29 mouse cellular contexts compared by ENCODE assay signal in genomic region chr19:5721233-5721632, GRCm38 (mm10). TPM values are rescaled to one million over a fixed set of nuclear protein-coding genes. Genes with fewer than 3 reads are reported as not detected.
A peak's percentile ranks its signal among the peaks of the same experiment; 100 is the strongest.
DNase-seq lines count a peak whose midpoint lies in the region; ATAC-seq lines count a peak whose summit lies in the region.
"Had no signal": no experiment of that assay in that cellular context is flagged by ENCODE, and none has a peak within 500 bp of the region (broad histone marks: within the 10 kb centered on the region; RNA-seq: fewer than 3 reads in every experiment).

No protein-coding gene starts in this region.

- ATAC-seq in erythroblast, adult 5-6 weeks (replicated peaks; ENCODE audit: low FRiP score, poor library complexity, severe bottlenecking): no peak
- ATAC-seq in heart, embryonic 12.5 days (ENCODE audit: insufficient number of reproducible peaks, low FRiP score): no peak
- no peak for ATAC-seq in liver, embryonic 13.5 days (ENCODE audit: low read depth)
- ATAC-seq in liver, embryonic 11.5 days (replicated peaks; ENCODE audit: low FRiP score): no peak
- no peak for ATAC-seq in monocyte, adult 5-6 weeks (replicated peaks; ENCODE audit: insufficient number of reproducible peaks, low FRiP score, low TSS enrichment, poor library complexity, severe bottlenecking)
- ATAC-seq: forebrain, embryonic 16.5 days; hindbrain, embryonic 16.5 days; intestine, embryonic 15.5 days; Patski had no signal

- DNase-seq in heart, adult 8-10 months (ENCODE audit: low spot score): no peak
- DNase-seq in liver, embryonic 13.5 days: no peak
- no peak for DNase-seq in liver, embryonic 11.5 days (ENCODE audit: low spot score)
- DNase-seq in ES-E14 (ENCODE audit: low read depth, low spot score): no peak
- DNase-seq: adrenal gland, postnatal 10 days; adrenal gland, postnatal 36 days; cerebellum, adult 18-20 months; cerebellum, adult 9-10 months; cerebellum, postnatal 14 days; gastrocnemius, postnatal 25 days; heart, postnatal 10 days; heart, postnatal 4 days had no signal

- H3K36me3 ChIP-seq in erythroblast, embryonic 14.5 days (ENCODE audit: control insufficient read depth): peaks cover 98% of the 10 kb centered on the region
- H3K36me3 ChIP-seq in heart, embryonic 12.5 days: peaks cover 79% of the 10 kb centered on the region
- peaks cover 82% of the 10 kb centered on the region for H3K36me3 ChIP-seq in liver, embryonic 13.5 days
- peaks cover 43% of the 10 kb centered on the region for H3K36me3 ChIP-seq in liver, embryonic 11.5 days (ENCODE audit: control insufficient read depth, insufficient read depth, low read length)
- peaks cover 3% of the 10 kb centered on the region; the same call in 1 of the 2 replicates for H3K36me3 ChIP-seq in ES-E14 (ENCODE audit: control insufficient read depth, insufficient read depth, low read length, poor library complexity, severe bottlenecking)

- in situ Hi-C loops in ES-E14 (cut with MboI; ENCODE audit: low sequenced_read_pairs in 2 of 2, unreplicated experiment in 2 of 2): no loop called here

- peaks cover 87% of the 10 kb centered on the region for H3K4me1 ChIP-seq in erythroblast, embryonic 14.5 days (ENCODE audit: control insufficient read depth)
- H3K4me1 ChIP-seq in heart, embryonic 12.5 days (replicated peaks): peaks cover 43% of the 10 kb centered on the region
- peaks cover 88% of the 10 kb centered on the region for H3K4me1 ChIP-seq in liver, embryonic 13.5 days (replicated peaks)
- H3K4me1 ChIP-seq in liver, embryonic 11.5 days (replicated peaks; ENCODE audit: control insufficient read depth, insufficient read depth, low read length): peaks cover 54% of the 10 kb centered on the region
- H3K4me1 ChIP-seq in ES-E14 (ENCODE audit: control insufficient read depth in 2 of 2, insufficient read depth in 2 of 2, low read length in 2 of 2, poor library complexity in 1 of 2): peaks cover 2 to 13% of the 10 kb centered on the region in 2 experiments; a peak in 2 of 4 replicates

- no peak overlapping the region for H3K4me2 ChIP-seq in heart, embryonic 12.5 days
- peak overlapping the region; percentile 91 for H3K4me2 ChIP-seq in liver, embryonic 13.5 days
- H3K4me2 ChIP-seq in liver, embryonic 11.5 days: no peak overlapping the region
- H3K4me2 ChIP-seq: forebrain, embryonic 12.5 days; heart, embryonic 11.5 days; heart, embryonic 15.5 days; hindbrain, embryonic 12.5 days; intestine, embryonic 15.5 days had no signal

- H3K9me3 ChIP-seq in erythroblast, embryonic 14.5 days (ENCODE audit: control insufficient read depth, low read length): no peaks in the 10 kb centered on the region
- H3K9me3 ChIP-seq in heart, embryonic 12.5 days (replicated peaks): no peaks in the 10 kb centered on the region
- H3K9me3 ChIP-seq in liver, embryonic 13.5 days (replicated peaks): no peaks in the 10 kb centered on the region
- no peaks in the 10 kb centered on the region for H3K9me3 ChIP-seq in liver, embryonic 11.5 days (ENCODE audit: control insufficient read depth, low read length)
- no peaks in the 10 kb centered on the region for H3K9me3 ChIP-seq in ES-E14 (ENCODE audit: control insufficient read depth, insufficient read depth, low read depth, low read length)
- H3K9me3 ChIP-seq: forebrain, embryonic 12.5 days; G1E; heart, embryonic 15.5 days; hindbrain, embryonic 12.5 days; intestine, embryonic 15.5 days had no signal

- peak overlapping the region; percentile 2; the same call in 1 of the 2 replicates for H3K9ac ChIP-seq in heart, embryonic 12.5 days
- H3K9ac ChIP-seq in liver, embryonic 13.5 days: peak overlapping the region; percentile 100; the same call in 1 of the 2 replicates
- no peak overlapping the region for H3K9ac ChIP-seq in liver, embryonic 11.5 days (ENCODE audit: low read depth, low read length)
- H3K9ac ChIP-seq in ES-E14 (ENCODE audit: insufficient read depth, low read depth, low read length, poor library complexity, severe bottlenecking): no peak overlapping the region
- H3K9ac ChIP-seq: forebrain, embryonic 12.5 days; heart, embryonic 15.5 days; hindbrain, embryonic 12.5 days; intestine, embryonic 15.5 days had no signal

- WGBS in heart, embryonic 12.5 days: 90% methylated on average over 6 of the region's 6 CpGs
- 89% methylated on average over 6 of the region's 6 CpGs for WGBS in liver, embryonic 13.5 days (ENCODE audit: insufficient replicate concordance)
- WGBS in liver, embryonic 11.5 days: 87% methylated on average over 6 of the region's 6 CpGs

- H3K27ac ChIP-seq in heart, embryonic 12.5 days (ENCODE audit: poor library complexity, severe bottlenecking): no peak overlapping the region
- H3K27ac ChIP-seq in liver, embryonic 13.5 days: peak overlapping the region; percentile 99
- no peak overlapping the region for H3K27ac ChIP-seq in liver, embryonic 11.5 days (ENCODE audit: low read depth, low read length)
- peak overlapping the region; percentile 9; the same call in 1 of the 2 replicates for H3K27ac ChIP-seq in ES-E14 (ENCODE audit: insufficient read depth, low read depth, low read length, poor library complexity, severe bottlenecking)
- H3K27ac ChIP-seq: forebrain, embryonic 12.5 days; heart, adult 2 months; heart, embryonic 15.5 days; hindbrain, embryonic 12.5 days; intestine, embryonic 15.5 days had no signal

- peaks cover 4% of the 10 kb centered on the region; the same call in 1 of the 2 replicates for H3K27me3 ChIP-seq in erythroblast, embryonic 14.5 days (ENCODE audit: control insufficient read depth)
- H3K27me3 ChIP-seq in heart, embryonic 12.5 days (replicated peaks): no peaks in the 10 kb centered on the region
- H3K27me3 ChIP-seq in liver, embryonic 13.5 days: no peaks in the 10 kb centered on the region
- H3K27me3 ChIP-seq in liver, embryonic 11.5 days (replicated peaks; ENCODE audit: control insufficient read depth, insufficient read depth, low read length): no peaks in the 10 kb centered on the region
- H3K27me3 ChIP-seq: heart, embryonic 15.5 days; hindbrain, embryonic 12.5 days; intestine, embryonic 15.5 days; Patski had no signal

- H3K4me3 ChIP-seq in erythroblast, embryonic 14.5 days (replicated peaks): peak overlapping the region; percentile 45
- H3K4me3 ChIP-seq in heart, embryonic 12.5 days: no peak overlapping the region
- H3K4me3 ChIP-seq in liver, embryonic 13.5 days (replicated peaks): peak overlapping the region; percentile 18
- no peak overlapping the region for H3K4me3 ChIP-seq in liver, embryonic 11.5 days (ENCODE audit: low read depth, low read length)
- H3K4me3 ChIP-seq in ES-E14 (ENCODE audit: insufficient read depth in 1 of 2, low read depth in 1 of 2, low read length in 2 of 2, poor library complexity in 1 of 2, severe bottlenecking in 1 of 2): no peak overlapping the region
- H3K4me3 ChIP-seq: forebrain, embryonic 12.5 days; heart, adult 2 months; heart, embryonic 15.5 days; hindbrain, embryonic 12.5 days; intestine, embryonic 15.5 days had no signal

RNA-seq across cellular contexts. Expression of gene Ehbp1l1, which starts 4.9 kb away (rescaled TPM):
- polyA plus RNA-seq in erythroblast, embryonic 14.5 days (2012): 88.4 and 106 TPM in 2 replicates
- total RNA-seq in erythroblast, adult 5-6 weeks (2015; ENCODE audit: low replicate concordance): 27.5 and 57.9 TPM in 2 replicates
- 236 and 446 TPM in 2 replicates for total RNA-seq in erythroblast, adult 5-6 weeks (2017; ENCODE audit: low replicate concordance)
- polyA plus RNA-seq in heart, embryonic 12.5 days (2016; fragmentation: Nextera tagmentation; extraction: Ambion mirVana): 121 and 123 TPM in 2 replicates
- total RNA-seq in heart, adult 8-10 months (2022): 100 to 1,000 TPM; 145 to 158 (median 149) TPM
- 105 and 111 TPM in 2 replicates for polyA plus RNA-seq in liver, embryonic 13.5 days (2015; fragmentation: Nextera tagmentation; extraction: Ambion mirVana)
- polyA plus RNA-seq in liver, embryonic 11.5 days (2014; fragmentation: Nextera tagmentation; extraction: Ambion mirVana): 64.9 and 67.1 TPM in 2 replicates
- total RNA-seq in ES-E14 (2012; rRNA removed): 9.0 and 16.4 TPM in 2 replicates
- total RNA-seq in monocyte, adult 5-6 weeks (2017): 141 to 192 TPM (median 174 TPM) in 3 replicates

RNA-seq across cellular contexts. Expression of gene Fam89b, which starts 8.2 kb away (rescaled TPM):
- 33.0 and 41.0 TPM in 2 replicates for polyA plus RNA-seq in erythroblast, embryonic 14.5 days (2012)
- total RNA-seq in erythroblast, adult 5-6 weeks (2015; ENCODE audit: low replicate concordance): 11.5 and 30.4 TPM in 2 replicates
- total RNA-seq in erythroblast, adult 5-6 weeks (2017; ENCODE audit: low replicate concordance): 8.5 and 10.5 TPM in 2 replicates
- polyA plus RNA-seq in heart, embryonic 12.5 days (2016; fragmentation: Nextera tagmentation; extraction: Ambion mirVana): 78.9 and 81.3 TPM in 2 replicates
- 10 to 100 TPM; 22.8 to 26.9 (median 24.2) TPM for total RNA-seq in heart, adult 8-10 months (2022)
- polyA plus RNA-seq in liver, embryonic 13.5 days (2015; fragmentation: Nextera tagmentation; extraction: Ambion mirVana): 44.5 and 47.0 TPM in 2 replicates
- 47.5 and 49.8 TPM in 2 replicates for polyA plus RNA-seq in liver, embryonic 11.5 days (2014; fragmentation: Nextera tagmentation; extraction: Ambion mirVana)
- total RNA-seq in ES-E14 (2012; rRNA removed): 12.3 and 16.4 TPM in 2 replicates
- 33.1 to 54.4 TPM (median 45.1 TPM) in 3 replicates for total RNA-seq in monocyte, adult 5-6 weeks (2017)

RNA-seq across cellular contexts. Expression of gene Kcnk7, which starts 17.1 kb away (rescaled TPM):
- polyA plus RNA-seq in erythroblast, embryonic 14.5 days (2012): 0.04 and 0.06 TPM in 2 replicates
- total RNA-seq in erythroblast, adult 5-6 weeks (2015; ENCODE audit: low replicate concordance): not detected in 2 replicates
- total RNA-seq in erythroblast, adult 5-6 weeks (2017; ENCODE audit: low replicate concordance): not detected in 2 replicates
- 0.17 TPM in 1 of 2 replicates, not detected in the other for polyA plus RNA-seq in heart, embryonic 12.5 days (2016; fragmentation: Nextera tagmentation; extraction: Ambion mirVana)
- total RNA-seq in heart, adult 8-10 months (2022): not detected
- polyA plus RNA-seq in liver, embryonic 13.5 days (2015; fragmentation: Nextera tagmentation; extraction: Ambion mirVana): 0.21 and 0.46 TPM in 2 replicates
- 0.14 TPM in 1 of 2 replicates, not detected in the other for polyA plus RNA-seq in liver, embryonic 11.5 days (2014; fragmentation: Nextera tagmentation; extraction: Ambion mirVana)
- 0.63 and 0.67 TPM in 2 replicates for total RNA-seq in ES-E14 (2012; rRNA removed)
- 1.3 TPM in 2 of 3 replicates, not detected in the other for total RNA-seq in monocyte, adult 5-6 weeks (2017)
- total RNA-seq: adrenal gland, adult 18-20 months; adrenal gland, postnatal 10 days; adrenal gland, postnatal 36 days; G1E; gastrocnemius, adult 18-20 months; gastrocnemius, postnatal 25 days; heart, adult 2 months; heart, postnatal 10 days; heart, postnatal 4 days had no signal
- polyA plus RNA-seq: embryonic facial prominence, embryonic 11.5 days; heart, adult 2 months; heart, embryonic 11.5 days; hindbrain, embryonic 12.5 days; hindbrain, embryonic 16.5 days had no signal

RNA-seq across cellular contexts. Expression of gene Ltbp3, which starts 19.5 kb away (rescaled TPM):
- 0.06 and 0.09 TPM in 2 replicates for polyA plus RNA-seq in erythroblast, embryonic 14.5 days (2012)
- total RNA-seq in erythroblast, adult 5-6 weeks (2015; ENCODE audit: low replicate concordance): 0.63 TPM in 1 of 2 replicates, not detected in the other
- total RNA-seq in erythroblast, adult 5-6 weeks (2017; ENCODE audit: low replicate concordance): 0.68 TPM in 1 of 2 replicates, not detected in the other
- 24.3 and 27.7 TPM in 2 replicates for polyA plus RNA-seq in heart, embryonic 12.5 days (2016; fragmentation: Nextera tagmentation; extraction: Ambion mirVana)
- total RNA-seq in heart, adult 8-10 months (2022): 10 to 100 TPM; 28.2 to 33.1 (median 31.7) TPM
- polyA plus RNA-seq in liver, embryonic 13.5 days (2015; fragmentation: Nextera tagmentation; extraction: Ambion mirVana): 1.1 and 2.7 TPM in 2 replicates
- polyA plus RNA-seq in liver, embryonic 11.5 days (2014; fragmentation: Nextera tagmentation; extraction: Ambion mirVana): 4.1 and 4.6 TPM in 2 replicates
- 7.0 and 7.8 TPM in 2 replicates for total RNA-seq in ES-E14 (2012; rRNA removed)
- total RNA-seq in monocyte, adult 5-6 weeks (2017): 1.2 to 9.7 TPM (median 2.2 TPM) in 3 replicates

RNA-seq across cellular contexts. Expression of gene Pcnx3, which starts 32.5 kb away (rescaled TPM):
- polyA plus RNA-seq in erythroblast, embryonic 14.5 days (2012): 43.8 and 46.7 TPM in 2 replicates
- total RNA-seq in erythroblast, adult 5-6 weeks (2015; ENCODE audit: low replicate concordance): 10.7 and 16.3 TPM in 2 replicates
- 14.8 and 20.3 TPM in 2 replicates for total RNA-seq in erythroblast, adult 5-6 weeks (2017; ENCODE audit: low replicate concordance)
- 22.0 and 22.3 TPM in 2 replicates for polyA plus RNA-seq in heart, embryonic 12.5 days (2016; fragmentation: Nextera tagmentation; extraction: Ambion mirVana)
- total RNA-seq in heart, adult 8-10 months (2022): 10 to 100 TPM; 18.0 to 21.9 (median 19.8) TPM
- 9.1 and 10.1 TPM in 2 replicates for polyA plus RNA-seq in liver, embryonic 13.5 days (2015; fragmentation: Nextera tagmentation; extraction: Ambion mirVana)
- polyA plus RNA-seq in liver, embryonic 11.5 days (2014; fragmentation: Nextera tagmentation; extraction: Ambion mirVana): 22.5 and 25.0 TPM in 2 replicates
- total RNA-seq in ES-E14 (2012; rRNA removed): 63.9 and 98.9 TPM in 2 replicates
- total RNA-seq in monocyte, adult 5-6 weeks (2017): 13.3 to 41.9 TPM (median 22.3 TPM) in 3 replicates

Comparison
In these comparisons a context has a peak if more than half of its experiments do, and no peak if none do; other contexts are left out.
1. H3K4me3 ChIP-seq: peak in erythroblast, embryonic 14.5 days (single experiment) and liver, embryonic 13.5 days (single experiment); none in heart, embryonic 12.5 days (single experiment), liver, embryonic 11.5 days (single experiment) and ES-E14 (0 of 2).
2. H3K27ac ChIP-seq: peak in liver, embryonic 13.5 days (single experiment) and ES-E14 (single experiment); none in heart, embryonic 12.5 days (single experiment) and liver, embryonic 11.5 days (single experiment).
3. H3K9ac ChIP-seq: peak in heart, embryonic 12.5 days (single experiment) and liver, embryonic 13.5 days (single experiment); none in liver, embryonic 11.5 days (single experiment) and ES-E14 (single experiment).